Mouse (Mus musculus) bone marrow macrophage, adult 2 months (primary cell): ENCODE data around the gene Prim1. TPM values are rescaled to one million over a fixed set of nuclear protein-coding genes. Genes with fewer than 3 reads are reported as not detected.

Source experiments
- H3K27ac ChIP-seq: 2 replicates; pipeline ENCODE4 v1.5.1; 2012; ENCODE audit warnings: low read depth, low read length; ENCODE audit not compliant: insufficient read depth
- H3K4me1 ChIP-seq: 2 replicates; pipeline ENCODE4 v1.6.1; 2012; ENCODE audit warnings: low read length; ENCODE audit not compliant: control insufficient read depth, insufficient read depth
- H3K4me3 ChIP-seq: 2 replicates; pipeline ENCODE4 v1.5.1; 2012; ENCODE audit warnings: mild to moderate bottlenecking, low read length, moderate library complexity; ENCODE audit not compliant: insufficient read depth
- CTCF ChIP-seq: IDR thresholded peaks from 2 replicates; pipeline ENCODE4 v1.5.1; 2012; ENCODE audit warnings: low read depth, mild to moderate bottlenecking, low read length, moderate library complexity
- POLR2A ChIP-seq: IDR thresholded peaks from 2 replicates; pipeline ENCODE4 v1.6.1; 2012; ENCODE audit warnings: mild to moderate bottlenecking, low read depth, low read length, borderline replicate concordance
- polyA plus RNA-seq: library from polyadenylated mRNA; stranded (reverse); fragments of >200 nt; gene quantifications from 2 replicates; pipeline ENCODE4 v1.2.4, GENCODE M21; 2012; ENCODE audit not compliant: missing spikeins, insufficient read depth, insufficient read length

The Prim1 gene
- polyA plus RNA-seq, 1 experiment = 14.3 TPM

DNA sequence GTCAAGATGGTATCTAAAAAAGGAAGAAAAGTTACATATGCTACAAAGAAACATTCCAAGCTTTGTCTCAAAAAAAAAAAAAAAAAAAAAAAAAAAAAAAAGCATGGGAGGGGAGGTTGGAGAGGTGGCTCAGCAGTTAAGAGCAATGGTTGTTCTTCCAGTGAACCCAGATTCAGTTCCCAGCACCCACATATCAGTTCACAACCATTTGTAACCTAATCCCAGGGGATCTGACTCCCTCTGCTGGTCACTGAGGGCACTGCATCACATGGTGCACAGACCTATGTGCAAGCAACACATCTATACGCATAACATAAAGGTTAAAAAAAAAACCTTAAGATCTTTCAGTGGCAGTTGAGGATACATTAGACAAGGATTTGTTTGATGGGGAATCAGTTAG is 16.7 kb upstream of the Prim1 start:
- no peak overlapping the region for H3K27ac ChIP-seq

DNA sequence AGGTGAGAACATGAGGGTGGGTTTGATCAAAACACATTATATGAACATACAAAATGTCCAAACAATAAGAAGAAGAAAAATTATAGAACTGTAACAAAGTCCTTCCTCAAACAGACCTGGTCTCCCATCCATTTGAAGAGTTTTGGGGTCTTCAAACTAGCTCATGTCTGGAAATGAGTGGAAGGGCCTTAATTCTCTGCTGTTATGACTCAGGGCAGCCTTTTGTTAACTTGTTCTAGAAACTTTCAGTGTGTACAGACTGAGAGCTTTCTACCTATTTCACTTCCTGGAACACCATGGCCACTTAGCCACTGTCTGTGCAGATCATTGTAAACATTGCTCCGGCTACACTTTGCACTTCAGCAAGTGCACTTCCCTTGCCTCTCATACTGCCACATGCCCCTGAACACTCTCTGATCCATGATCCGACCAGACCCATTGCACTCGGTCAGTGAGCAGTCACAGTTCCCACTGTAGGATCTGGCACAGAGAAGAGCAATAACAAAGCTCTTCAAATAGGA is 11.6 kb upstream of the Prim1 start:
- TF ChIP-seq POLR2A (no peak), CTCF (no peak)

More for the DNA sequence above, 16.7 kb upstream of the Prim1 start:
- TF ChIP-seq POLR2A = no peak
- no peak for TF ChIP-seq CTCF
- Histone ChIP-seq H3K4me1 (no peaks in the 10 kb centered on the region), H3K4me3 (no peak overlapping the region)

DNA sequence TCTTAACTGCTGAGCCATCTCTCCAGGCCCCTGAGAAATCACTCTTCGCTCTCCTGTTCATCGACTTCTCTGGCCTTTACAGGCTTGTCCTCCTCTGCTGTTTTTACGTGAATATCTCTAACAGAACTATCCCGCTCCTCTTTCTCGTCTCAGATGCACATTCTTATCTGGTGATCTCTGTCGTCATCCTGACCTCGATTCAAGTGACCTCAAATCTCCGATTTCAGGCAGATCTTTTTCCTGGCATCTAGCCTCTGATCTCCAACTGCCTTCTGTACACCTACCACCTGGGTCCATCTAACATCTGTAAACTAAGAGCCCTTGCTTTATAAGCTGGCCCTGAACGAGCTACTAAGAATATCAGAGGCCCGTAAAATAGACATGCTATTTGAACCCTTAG is 10.1 kb upstream of the Prim1 start:
- H3K27ac ChIP-seq = no peak overlapping the region
- H3K4me3 ChIP-seq = no peak overlapping the region
- no peak for TF ChIP-seq CTCF
- no peak for TF ChIP-seq POLR2A
- H3K4me1 ChIP-seq = no peaks in the 10 kb centered on the region

More for the DNA sequence above, 11.6 kb upstream of the Prim1 start:
- H3K4me1 ChIP-seq = no peaks in the 10 kb centered on the region
- H3K27ac ChIP-seq = no peak overlapping the region
- no peak overlapping the region for H3K4me3 ChIP-seq

DNA sequence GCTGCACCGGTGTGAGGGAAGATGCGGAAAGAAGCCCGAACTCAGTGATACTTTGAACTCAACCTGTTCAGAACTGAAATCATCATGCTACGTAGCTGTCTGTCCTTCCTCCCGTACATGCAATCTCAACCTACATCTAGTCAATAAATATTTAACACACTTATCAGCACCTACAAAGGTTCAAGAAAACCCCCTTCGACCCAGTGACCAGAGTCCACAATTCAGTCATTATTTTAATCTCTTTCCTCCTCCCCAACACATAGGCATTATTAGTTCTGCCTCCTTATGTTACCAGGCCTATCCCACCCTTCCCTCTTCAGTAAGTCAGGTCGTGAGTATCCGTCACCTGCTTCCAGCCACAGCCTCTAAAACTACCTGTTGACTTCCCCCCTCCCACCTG is 9.5 kb upstream of the Prim1 start:
- no peak overlapping the region for H3K4me3 ChIP-seq
- H3K4me1 ChIP-seq = no peaks in the 10 kb centered on the region
- H3K27ac ChIP-seq = no peak overlapping the region
- TF ChIP-seq POLR2A = no peak
- TF ChIP-seq CTCF = no peak

DNA sequence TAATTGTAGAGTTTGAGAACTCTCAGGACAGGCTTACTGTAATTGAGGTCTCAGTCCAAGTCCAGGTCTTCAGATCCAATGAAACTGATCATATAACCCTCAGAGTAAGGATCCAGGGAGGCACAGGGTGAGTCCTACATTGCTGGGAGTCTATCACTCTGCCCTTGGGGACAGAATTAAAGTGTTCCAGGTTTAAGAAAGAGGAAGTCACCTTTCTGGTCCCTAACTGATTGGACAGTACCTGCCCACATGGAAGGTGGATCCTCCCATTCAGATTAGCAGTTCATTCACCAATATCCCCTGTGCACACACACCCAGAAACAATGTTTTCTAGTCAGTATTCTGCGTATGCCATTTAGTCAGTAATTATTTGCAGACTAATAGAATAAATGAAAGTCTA is 7.5 kb upstream of the Prim1 start, which contains the start of gene Hsd17b6:
TSS of gene Hsd17b6 (minus strand) at position 166 of the 400 bp plus-strand sequence.
- H3K4me3 ChIP-seq = no peak within 1 kb of the TSS
- H3K4me1 ChIP-seq = no peaks in the 10 kb centered on the region
- no peak within 1 kb of the TSS for H3K27ac ChIP-seq
- TF ChIP-seq POLR2A = no peak
- no peak for TF ChIP-seq CTCF

DNA sequence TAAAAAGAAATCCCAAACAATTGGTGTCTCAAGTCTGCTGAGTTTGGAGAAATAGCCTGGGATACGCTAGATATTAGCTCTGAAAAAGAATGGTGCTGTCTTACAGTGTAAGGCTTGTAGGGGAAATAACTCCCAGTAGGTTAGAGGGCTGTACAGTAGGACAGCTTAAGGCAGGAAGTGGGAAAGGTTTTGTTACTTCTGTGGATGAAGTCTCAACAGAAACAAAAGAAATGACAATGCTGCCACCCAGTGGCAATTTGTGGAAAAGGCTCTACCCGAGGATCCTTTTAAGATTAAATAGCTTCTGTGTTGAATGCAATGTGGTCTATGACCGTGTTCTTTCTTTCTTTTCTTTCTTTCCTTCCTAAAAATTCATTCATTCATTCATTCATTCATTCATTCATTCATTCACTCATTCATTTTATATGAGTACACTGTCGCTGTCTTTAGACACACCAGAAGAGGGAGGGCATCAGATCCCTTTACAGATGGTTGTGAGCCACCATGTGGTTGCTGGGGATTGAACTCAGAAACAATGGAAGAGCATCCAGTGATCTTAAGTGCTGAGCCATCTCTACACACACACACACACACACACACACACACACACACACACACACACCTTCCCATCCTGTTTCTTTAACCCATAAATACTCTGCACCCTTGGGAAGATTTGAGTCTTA is 6.6 kb upstream of the Prim1 start:
- Histone ChIP-seq H3K4me3 (no peak overlapping the region), H3K27ac (no peak overlapping the region), H3K4me1 (no peaks in the 10 kb centered on the region)
- no peak for TF ChIP-seq POLR2A
- TF ChIP-seq CTCF = no peak

DNA sequence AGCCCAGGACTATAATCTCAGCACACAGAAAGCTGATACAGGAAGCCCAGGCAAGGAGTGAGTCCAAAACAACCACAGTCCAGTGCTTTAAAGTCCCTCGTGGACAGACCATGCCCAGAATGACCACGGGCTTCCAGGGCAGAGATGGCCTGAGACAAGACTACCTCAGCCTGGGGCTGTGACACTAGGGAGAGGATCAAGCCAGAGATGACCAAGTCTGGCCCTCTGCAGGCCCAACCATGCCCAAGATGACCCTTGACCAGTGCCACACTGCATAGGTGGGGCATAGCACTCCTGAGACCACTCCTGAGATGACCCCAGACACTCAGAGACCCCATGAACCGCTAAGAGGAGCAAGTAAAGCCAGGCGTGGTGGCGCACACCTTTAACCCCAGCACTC is 5.2 kb upstream of the Prim1 start:
- H3K27ac ChIP-seq = no peak overlapping the region

DNA sequence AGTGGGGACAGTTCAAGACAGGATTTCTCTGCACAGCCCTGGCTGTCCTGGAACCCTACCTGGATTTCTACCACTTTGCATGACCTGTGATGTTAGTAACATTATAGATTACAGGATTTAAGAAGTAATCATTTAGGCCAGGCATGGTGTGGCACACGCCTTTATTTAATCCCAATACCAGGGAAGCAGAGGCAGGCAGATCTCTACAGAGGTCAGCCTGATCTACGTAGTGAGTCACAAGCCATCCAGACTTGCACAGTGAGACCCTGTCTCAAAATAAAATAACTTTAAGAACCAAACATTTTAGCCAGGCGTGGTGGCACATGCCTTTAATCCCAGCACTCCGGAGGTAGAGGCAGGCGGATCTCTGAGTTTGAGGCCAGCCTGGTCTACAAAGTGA is 7.2 kb downstream of the Prim1 start:
- no peak for TF ChIP-seq POLR2A
- no peak for TF ChIP-seq CTCF
- Histone ChIP-seq H3K4me1 (no peaks in the 10 kb centered on the region), H3K27ac (no peak overlapping the region), H3K4me3 (no peak overlapping the region)

More for the DNA sequence above, 5.2 kb upstream of the Prim1 start:
- no peak for TF ChIP-seq POLR2A
- no peak for TF ChIP-seq CTCF
- H3K4me3 ChIP-seq = no peak overlapping the region
- H3K4me1 ChIP-seq = no peaks in the 10 kb centered on the region

DNA sequence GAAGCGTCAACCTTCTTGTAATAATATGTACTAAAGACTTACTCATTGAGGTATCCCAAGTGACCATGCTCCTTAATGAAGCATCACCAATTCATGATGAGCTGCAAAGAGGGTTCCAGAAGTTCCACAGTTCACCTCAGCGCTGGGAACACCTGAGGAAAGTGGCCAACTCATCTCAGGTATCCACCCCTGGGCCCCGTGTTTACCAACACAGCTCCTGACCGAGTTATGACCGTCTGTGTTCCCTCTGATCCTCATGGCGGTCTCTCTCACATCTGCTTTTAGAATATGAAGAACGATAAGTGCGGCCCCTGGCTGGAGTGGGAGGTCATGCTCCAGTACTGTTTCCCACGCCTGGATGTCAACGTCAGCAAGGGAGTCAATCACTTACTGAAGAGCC is 8.5 kb downstream of the Prim1 start:
- Histone ChIP-seq H3K4me1 (no peaks in the 10 kb centered on the region), H3K4me3 (no peak overlapping the region), H3K27ac (no peak overlapping the region)
- TF ChIP-seq POLR2A (no peak), CTCF (no peak)

DNA sequence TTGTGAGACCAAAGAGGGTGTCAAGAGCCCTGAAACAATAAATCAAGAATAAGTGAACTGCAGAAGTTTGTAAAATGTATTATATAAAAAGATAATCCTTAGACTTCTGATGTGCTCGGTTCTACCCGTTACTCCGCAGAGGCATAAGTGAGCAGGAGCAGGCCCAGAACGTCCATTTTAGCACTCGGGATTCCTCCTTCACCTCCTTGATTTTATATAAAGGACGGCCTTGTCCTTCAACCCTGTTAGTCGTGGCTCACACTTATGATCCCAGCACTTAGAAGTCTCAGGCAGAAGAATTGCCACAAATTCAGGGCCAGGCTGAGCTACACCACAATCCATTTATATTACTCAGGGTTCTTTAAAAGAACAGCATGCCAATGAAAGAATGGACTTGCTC is 15.0 kb downstream of the Prim1 start:
- Histone ChIP-seq H3K4me1 (peaks cover 4% of the 10 kb centered on the region), H3K4me3 (no peak overlapping the region), H3K27ac (no peak overlapping the region)
- no peak for TF ChIP-seq POLR2A
- no peak for TF ChIP-seq CTCF

DNA sequence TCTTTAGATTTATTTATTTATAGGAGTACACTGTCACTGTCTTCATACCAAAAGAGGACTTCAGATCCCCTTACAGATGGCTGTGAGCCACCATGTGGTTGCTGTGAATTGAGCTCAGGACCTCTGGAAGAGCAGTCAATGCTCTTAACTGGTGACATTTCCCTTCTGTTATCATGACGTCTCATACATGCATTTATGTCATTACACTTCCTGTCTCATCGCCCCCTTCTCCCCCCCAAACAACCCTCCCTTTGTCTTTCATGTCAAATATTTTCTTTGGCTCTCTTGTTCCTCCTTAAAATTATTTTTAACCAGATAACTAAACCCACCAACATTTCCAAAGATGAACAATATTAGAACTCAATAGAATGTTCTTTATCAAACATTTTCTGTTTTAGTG is 15.9 kb downstream of the Prim1 start:
- H3K27ac ChIP-seq = no peak overlapping the region
- H3K4me1 ChIP-seq = peaks cover 4% of the 10 kb centered on the region
- TF ChIP-seq POLR2A (no peak), CTCF (no peak)
- H3K4me3 ChIP-seq = no peak overlapping the region
